Mouse (Mus musculus) limb, embryonic 11.5 days (tissue): ENCODE results near the gene Fam13c. TPM values are rescaled to one million over a fixed set of nuclear protein-coding genes. Genes with fewer than 3 reads are reported as not detected.
A peak's percentile ranks its signal among the peaks of the same experiment; 100 is the strongest.

ENCODE experiments used
- ATAC-seq: fragments of 200-750 bp; cut with Nextera tagmentation; 2 replicates; pipeline ENCODE4 v1.8.0; 2017; ENCODE audit warnings: low read depth; ENCODE audit not compliant: insufficient number of reproducible peaks, low FRiP score, low TSS enrichment
- DNase-seq: peaks from one replicate; pipeline ENCODE4 v3.0.0-alpha.2; 2015; ENCODE audit warnings: low spot score
- H3K27ac ChIP-seq: fragments of 300-500 bp; sonication (generic); replicated peaks from 2 replicates; pipeline ENCODE4 v1.5.1; 2014; ENCODE audit warnings: low read depth, mild to moderate bottlenecking, low read length
- H3K27me3 ChIP-seq: fragments of 300-500 bp; sonication (generic); 2 replicates; pipeline ENCODE4 v1.6.1; 2014; ENCODE audit warnings: mild to moderate bottlenecking, low read length, mixed read lengths; ENCODE audit not compliant: control insufficient read depth, insufficient read depth
- H3K36me3 ChIP-seq: fragments of 300-500 bp; sonication (generic); 2 replicates; pipeline ENCODE4 v1.6.1; 2014; ENCODE audit warnings: mild to moderate bottlenecking, low read length, moderate library complexity, mixed read lengths; ENCODE audit not compliant: control insufficient read depth, insufficient read depth
- H3K4me1 ChIP-seq: fragments of 300-500 bp; sonication (generic); 2 replicates; pipeline ENCODE4 v1.6.1; 2014; ENCODE audit warnings: low read length, mixed read lengths; ENCODE audit not compliant: control insufficient read depth, insufficient read depth
- H3K4me2 ChIP-seq: fragments of 300-500 bp; sonication (generic); 2 replicates; pipeline ENCODE4 v1.6.1; 2014; ENCODE audit warnings: low read depth, mild to moderate bottlenecking, moderate library complexity; ENCODE audit not compliant: severe bottlenecking
- H3K4me3 ChIP-seq: fragments of 300-500 bp; sonication (generic); 2 replicates; pipeline ENCODE4 v1.5.1; 2014; ENCODE audit warnings: low read depth, low read length
- H3K9ac ChIP-seq: fragments of 300-500 bp; sonication (generic); 2 replicates; pipeline ENCODE4 v1.6.1; 2014; ENCODE audit warnings: mild to moderate bottlenecking, low read length
- H3K9me3 ChIP-seq: fragments of 300-500 bp; sonication (generic); 2 replicates; pipeline ENCODE4 v1.6.1; 2016; ENCODE audit warnings: low read length; ENCODE audit not compliant: control insufficient read depth
- WGBS: fragments of 180-500 bp; shearing (Covaris S2); extraction: QIAGEN DNeasy Blood & Tissue Kit; methylation state at CpG from one replicate; pipeline ENCODE4 v1.1.7; 2014; 5-methylcytosine and 5-hydroxymethylcytosine counted together
- polyA plus RNA-seq: library from polyadenylated mRNA; unstranded; fragments of >200 nt; fragmentation: Nextera tagmentation; extraction: Ambion mirVana; gene quantifications from 2 replicates; pipeline ENCODE4 v1.2.1, GENCODE M21; 2014

Fam13c gene
- polyA plus RNA-seq, 1 experiment from 2014 or later: 9.8 TPM

DNA sequence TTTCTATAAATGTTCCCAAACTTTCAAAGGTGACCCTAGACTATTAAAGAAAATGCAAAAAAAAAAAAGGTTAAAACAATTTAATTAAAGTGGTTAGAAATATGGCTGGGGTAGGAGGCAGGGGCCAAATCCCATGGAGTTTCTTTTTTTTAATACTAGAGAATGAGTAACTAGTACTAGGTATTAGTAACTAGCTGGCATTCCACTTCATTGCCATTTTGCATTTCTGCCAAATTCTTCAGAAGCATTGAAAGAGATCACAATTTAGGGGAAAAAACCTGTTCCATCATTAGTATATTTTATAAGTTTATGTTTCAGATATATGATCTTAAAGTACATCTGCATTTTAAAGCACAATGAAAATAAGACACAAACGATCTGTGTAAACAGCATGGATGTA lies 143.9 kb downstream of the Fam13c start:
- Histone ChIP-seq H3K4me1 (no peaks in the 10 kb centered on the region), H3K27me3 (no peaks in the 10 kb centered on the region), H3K36me3 (no peaks in the 10 kb centered on the region), H3K9me3 (no peaks in the 10 kb centered on the region), H3K4me2 (no peak overlapping the region), H3K9ac (no peak overlapping the region), H3K27ac (no peak overlapping the region), H3K4me3 (no peak overlapping the region)
- WGBS: 85% methylated on average over 1 of the region's 1 CpGs
- ATAC-seq: no peak
- no peak for DNase-seq

DNA sequence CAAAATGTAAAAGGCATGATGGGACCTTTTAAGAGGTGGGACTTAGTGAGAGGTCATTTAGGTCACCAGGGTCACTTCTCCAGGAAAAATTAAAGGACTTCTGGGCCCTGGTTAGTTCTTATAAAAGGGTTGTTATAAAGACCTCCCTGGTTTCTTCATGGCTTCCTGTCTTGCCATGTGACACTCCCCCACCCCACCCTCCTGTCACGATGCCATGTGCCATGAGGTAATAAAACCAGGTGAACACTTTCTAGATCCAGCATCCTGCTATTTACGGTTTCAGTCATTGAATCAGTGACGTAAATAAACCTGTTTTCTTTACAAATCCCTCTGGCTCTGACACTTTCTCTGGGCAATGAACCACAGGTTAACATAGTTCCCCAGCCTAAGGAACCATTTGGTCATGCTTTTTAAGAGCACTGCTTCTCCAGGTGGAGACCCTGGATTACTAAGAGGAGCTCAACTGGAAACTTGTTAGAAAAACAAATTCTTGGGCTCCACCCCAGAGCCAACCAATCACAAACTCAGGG lies 146.7 kb downstream of the Fam13c start:
- no peaks in the 10 kb centered on the region for H3K27me3 ChIP-seq
- DNase-seq (no peak), ATAC-seq (no peak)
- no peaks in the 10 kb centered on the region for H3K4me1 ChIP-seq
- H3K27ac ChIP-seq: no peak overlapping the region
- no peak overlapping the region for H3K9ac ChIP-seq
- 55% methylated on average over 3 of the region's 3 CpGs for WGBS
- no peak overlapping the region for H3K4me3 ChIP-seq
- no peak overlapping the region for H3K4me2 ChIP-seq
- H3K9me3 ChIP-seq: no peaks in the 10 kb centered on the region
- no peaks in the 10 kb centered on the region for H3K36me3 ChIP-seq

DNA sequence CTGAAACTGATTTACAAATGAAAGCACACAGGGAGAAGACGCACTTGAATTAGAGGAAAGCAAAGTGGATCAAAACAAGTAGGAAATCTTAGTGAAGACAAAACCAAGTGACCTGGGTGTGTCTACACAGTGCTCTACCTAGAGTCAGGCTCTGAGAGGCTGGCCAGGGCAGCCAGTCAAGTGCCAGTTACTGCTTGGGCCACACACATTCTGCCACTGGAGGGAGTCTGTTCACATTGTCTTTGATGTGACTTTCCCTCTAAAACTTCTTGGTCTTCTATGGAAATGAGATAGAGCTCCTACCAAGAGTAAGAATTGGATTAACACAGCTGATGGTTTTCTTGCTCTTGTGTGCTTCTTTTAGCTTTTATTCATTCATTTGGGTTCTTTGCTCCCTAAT lies 153.7 kb downstream of the Fam13c start:
- no peak overlapping the region for H3K4me2 ChIP-seq
- DNase-seq (no peak), ATAC-seq (no peak)
- H3K9me3 ChIP-seq: no peaks in the 10 kb centered on the region
- WGBS: 50% methylated on average over 1 of the region's 1 CpGs
- no peak overlapping the region for H3K9ac ChIP-seq
- no peaks in the 10 kb centered on the region for H3K36me3 ChIP-seq
- peaks cover 4% of the 10 kb centered on the region for H3K27me3 ChIP-seq
- no peaks in the 10 kb centered on the region; the same call in 1 of the 2 replicates for H3K4me1 ChIP-seq
- H3K27ac ChIP-seq: no peak overlapping the region
- H3K4me3 ChIP-seq: no peak overlapping the region

DNA sequence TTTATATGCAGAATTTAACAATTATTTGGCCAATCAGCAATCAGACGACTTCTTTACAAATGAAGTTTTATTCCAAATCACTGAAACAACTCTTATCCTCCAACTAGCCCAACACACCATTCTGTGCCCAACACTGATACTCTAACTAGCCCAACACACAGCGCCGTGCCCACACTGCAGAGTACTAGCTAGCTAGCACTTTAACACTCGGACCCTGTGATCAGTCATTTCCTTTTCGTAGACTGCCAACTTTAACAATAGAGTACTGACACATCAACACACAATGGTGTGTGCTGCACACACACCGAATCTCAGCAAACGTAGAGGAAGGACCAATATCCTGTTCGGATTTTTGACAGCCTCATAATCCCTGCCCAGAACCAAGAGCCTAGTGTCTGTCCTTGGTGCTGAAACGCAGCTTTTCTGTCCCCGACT lies 157.8 kb downstream of the Fam13c start:
- Histone ChIP-seq H3K4me2 (peak overlapping the region; percentile 95), H3K9ac (no peak overlapping the region), H3K36me3 (no peaks in the 10 kb centered on the region), H3K4me3 (peak overlapping the region; percentile 59), H3K27ac (no peak overlapping the region), H3K27me3 (peaks cover 10% of the 10 kb centered on the region), H3K4me1 (no peaks in the 10 kb centered on the region; the same call in 1 of the 2 replicates), H3K9me3 (no peaks in the 10 kb centered on the region)
- 25% methylated on average over 10 of the region's 10 CpGs for WGBS
- ATAC-seq (no peak), DNase-seq (peak; percentile 83)

DNA sequence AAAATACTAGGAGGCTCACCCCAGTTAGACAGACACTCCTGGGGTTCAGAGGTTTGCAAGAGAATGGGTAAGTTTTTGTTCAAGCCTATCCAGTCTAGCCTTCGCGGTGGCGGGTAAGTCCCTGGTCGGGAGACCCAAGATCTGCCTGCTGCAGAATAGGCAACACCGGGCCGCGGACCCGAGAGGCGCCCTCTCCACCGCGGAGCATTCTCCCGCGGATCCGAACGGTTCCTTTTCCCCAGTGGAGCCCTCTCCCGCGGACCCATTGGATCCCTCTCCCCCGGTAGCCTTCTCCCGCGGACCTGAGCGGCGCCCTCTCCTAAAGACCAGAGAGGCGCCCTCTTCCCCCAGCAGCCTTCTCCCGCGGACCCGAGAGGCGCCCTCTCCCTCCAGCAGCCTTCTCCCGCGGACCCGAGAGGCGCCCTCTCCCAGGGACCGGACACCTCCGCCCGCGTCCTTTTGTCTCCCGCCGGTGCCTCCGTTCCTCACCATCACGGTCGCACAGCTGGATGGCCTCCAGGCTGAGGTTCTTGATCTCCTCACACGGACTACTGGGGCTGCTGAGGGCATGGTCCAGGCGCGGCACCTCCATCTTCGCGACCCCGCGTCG lies 158.3 kb downstream of the Fam13c start:
- H3K36me3 ChIP-seq: no peaks in the 10 kb centered on the region
- H3K27me3 ChIP-seq: peaks cover 10% of the 10 kb centered on the region
- WGBS: under 1% methylated on average over 48 of the region's 48 CpGs
- peak overlapping the region; percentile 32; the same call in 1 of the 2 replicates for H3K9ac ChIP-seq
- H3K4me3 ChIP-seq: peak overlapping the region; percentile 59
- H3K27ac ChIP-seq: no peak overlapping the region
- peak overlapping the region; percentile 95 for H3K4me2 ChIP-seq
- ATAC-seq: peak; percentile 76; the same call in 1 of the 2 replicates
- DNase-seq: peak; percentile 65
- no peaks in the 10 kb centered on the region; the same call in 1 of the 2 replicates for H3K4me1 ChIP-seq
- H3K9me3 ChIP-seq: no peaks in the 10 kb centered on the region

DNA sequence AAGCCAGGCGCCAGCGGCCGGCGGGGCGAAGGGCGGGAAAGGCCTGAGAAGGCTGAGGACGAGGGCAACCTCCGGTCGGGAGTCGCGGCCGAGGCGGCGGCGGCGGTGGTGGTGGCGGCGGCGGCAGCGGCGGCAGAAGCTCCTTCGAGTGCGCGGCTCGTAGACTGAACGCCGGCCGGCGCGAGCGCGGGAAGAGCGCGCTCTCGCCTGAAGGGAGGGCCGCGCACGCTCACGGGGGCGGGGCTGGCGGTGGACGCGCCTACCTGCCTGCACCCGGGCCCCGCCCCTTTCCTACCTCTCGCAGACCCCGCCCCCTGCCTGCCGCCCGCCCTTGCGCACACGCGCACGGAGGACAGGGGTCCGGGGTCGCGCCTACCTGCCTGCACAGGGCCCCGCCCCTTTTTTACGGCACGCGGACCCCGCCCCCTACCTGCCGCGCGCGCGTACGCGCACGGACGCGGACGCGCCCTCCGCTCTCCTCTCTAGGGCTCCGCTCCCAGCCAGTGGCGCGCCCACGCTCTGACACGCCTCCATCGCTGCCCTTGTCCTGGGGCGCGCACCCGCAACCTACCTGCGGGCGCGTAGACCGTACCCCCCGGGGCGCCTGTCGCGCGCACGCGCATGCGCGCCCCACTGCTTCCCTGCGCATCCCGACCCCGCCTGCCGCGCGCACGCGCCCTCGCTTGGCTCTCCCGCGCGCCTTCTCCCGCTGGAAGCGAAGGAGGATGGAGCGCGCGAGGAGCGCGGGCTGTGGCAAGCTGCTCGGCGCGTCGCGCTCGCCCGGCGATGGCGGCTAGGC lies 159.0 kb downstream of the Fam13c start:
- H3K4me1 ChIP-seq: no peaks in the 10 kb centered on the region; the same call in 1 of the 2 replicates
- peaks cover 10% of the 10 kb centered on the region for H3K27me3 ChIP-seq
- peak; percentile 85 for ATAC-seq
- peak overlapping the region; percentile 50 for H3K9ac ChIP-seq
- WGBS: under 1% methylated on average over 99 of the region's 124 CpGs
- no peaks in the 10 kb centered on the region for H3K36me3 ChIP-seq
- peak overlapping the region; percentile 59 for H3K4me3 ChIP-seq
- H3K27ac ChIP-seq: no peak overlapping the region
- peak; percentile 87 for DNase-seq
- H3K4me2 ChIP-seq: peak overlapping the region; percentile 95
- H3K9me3 ChIP-seq: no peaks in the 10 kb centered on the region

DNA sequence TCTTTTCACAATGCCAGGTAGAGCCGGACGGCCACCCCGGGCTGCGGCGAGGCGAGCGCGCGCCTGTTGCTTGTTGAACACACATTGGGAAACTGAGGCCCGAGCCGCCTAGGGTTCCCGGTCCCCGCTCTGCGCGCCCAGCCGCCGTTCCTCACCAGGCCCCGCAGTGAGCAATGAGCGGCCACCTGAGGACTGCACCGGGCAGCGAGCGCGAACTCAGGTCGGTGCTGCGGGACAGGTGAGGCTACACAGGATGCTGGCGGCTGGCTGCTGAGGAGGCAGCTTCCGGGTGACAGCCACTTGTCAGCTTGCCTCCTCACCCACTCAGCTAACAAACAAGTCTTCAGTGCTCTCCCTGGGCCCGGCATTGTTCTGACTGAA lies 159.6 kb downstream of the Fam13c start:
- Histone ChIP-seq H3K4me3 (peak overlapping the region; percentile 59), H3K4me1 (no peaks in the 10 kb centered on the region; the same call in 1 of the 2 replicates), H3K36me3 (no peaks in the 10 kb centered on the region), H3K27me3 (peaks cover 10% of the 10 kb centered on the region), H3K4me2 (peak overlapping the region; percentile 95), H3K27ac (no peak overlapping the region), H3K9me3 (no peaks in the 10 kb centered on the region), H3K9ac (peak overlapping the region; percentile 50)
- ATAC-seq: peak; percentile 24; the same call in 1 of the 2 replicates
- WGBS: 2% methylated on average over 28 of the region's 28 CpGs
- no peak for DNase-seq
